Mouse (Mus musculus): Measurements from ENCODE around the gene Cblb. TPM values are rescaled to one million over a fixed set of nuclear protein-coding genes. Genes with fewer than 3 reads are reported as not detected.

Gene Cblb
- 22.8 TPM in 2 replicates for polyA plus RNA-seq (2012; rRNA removed)

- WGBS: under 1% methylated on average over 38 of the region's 38 CpGs
- peak within 1 kb of the TSS; percentile 27 for H3K27ac ChIP-seq (ENCODE audit: control insufficient read depth, insufficient read depth, low read length)
- H3K4me3 ChIP-seq (ENCODE audit: control insufficient read depth, insufficient read depth, low read length): peak within 1 kb of the TSS; percentile 73
- no peaks in the 10 kb centered on the region for H3K27me3 ChIP-seq (ENCODE audit: control insufficient read depth, insufficient read depth, low read length)
- H3K4me1 ChIP-seq (replicated peaks; ENCODE audit: control insufficient read depth, insufficient read depth, low read length): peaks cover 7% of the 10 kb centered on the region
- H3K36me3 ChIP-seq (ENCODE audit: control insufficient read depth, insufficient read depth, low read length): peaks cover 4% of the 10 kb centered on the region; the same call in 1 of the 2 replicates
- TF ChIP-seq CTCF (IDR thresholded peaks at IDR 0.05; ENCODE audit: borderline replicate concordance, control insufficient read depth, extremely low read depth, insufficient read depth, low read length, poor library complexity) (no peak), POLR2A (IDR thresholded peaks at IDR 0.05; ENCODE audit: control insufficient read depth, extremely low read depth, insufficient read depth, low read length, poor library complexity) (peak; percentile 81)
- DNase-seq: peak; percentile 97
These were observed at the start of gene Cblb for GRCm38 (mm10) chr16:52031091-52031689. Cblb (plus strand) TSS chr16:52031225.

GRCm38 (mm10) chr16:51985436-51985835, 45.6 kb upstream of the Cblb start:
- H3K27me3 ChIP-seq (ENCODE audit: control insufficient read depth, insufficient read depth, low read length): no peaks in the 10 kb centered on the region
- no peak overlapping the region for H3K27ac ChIP-seq (ENCODE audit: control insufficient read depth, insufficient read depth, low read length)
- H3K4me3 ChIP-seq (ENCODE audit: control insufficient read depth, insufficient read depth, low read length): no peak overlapping the region
- H3K36me3 ChIP-seq (ENCODE audit: control insufficient read depth, insufficient read depth, low read length): no peaks in the 10 kb centered on the region
- DNase-seq: no peak
- no peaks in the 10 kb centered on the region for H3K4me1 ChIP-seq (replicated peaks; ENCODE audit: control insufficient read depth, insufficient read depth, low read length)
- 95% methylated on average over 8 of the region's 8 CpGs for WGBS
- TF ChIP-seq POLR2A (IDR thresholded peaks at IDR 0.05; ENCODE audit: control insufficient read depth, extremely low read depth, insufficient read depth, low read length, poor library complexity): no peak
- TF ChIP-seq CTCF (IDR thresholded peaks at IDR 0.05; ENCODE audit: borderline replicate concordance, control insufficient read depth, extremely low read depth, insufficient read depth, low read length, poor library complexity): no peak

- Histone ChIP-seq H3K4me1 (replicated peaks; ENCODE audit: control insufficient read depth, insufficient read depth, low read length) (no peaks in the 10 kb centered on the region), H3K27me3 (ENCODE audit: control insufficient read depth, insufficient read depth, low read length) (no peaks in the 10 kb centered on the region), H3K36me3 (ENCODE audit: control insufficient read depth, insufficient read depth, low read length) (no peaks in the 10 kb centered on the region), H3K27ac (ENCODE audit: control insufficient read depth, insufficient read depth, low read length) (no peak overlapping the region), H3K4me3 (ENCODE audit: control insufficient read depth, insufficient read depth, low read length) (no peak overlapping the region)
- no peak for DNase-seq
- 98% methylated on average over 3 of the region's 3 CpGs for WGBS
- no peak for TF ChIP-seq CTCF (IDR thresholded peaks at IDR 0.05; ENCODE audit: borderline replicate concordance, control insufficient read depth, extremely low read depth, insufficient read depth, low read length, poor library complexity)
- no peak for TF ChIP-seq POLR2A (IDR thresholded peaks at IDR 0.05; ENCODE audit: control insufficient read depth, extremely low read depth, insufficient read depth, low read length, poor library complexity)
These were observed 44.8 kb upstream of the Cblb start for GRCm38 (mm10) chr16:51986207-51986606.

- Histone ChIP-seq H3K4me1 (replicated peaks; ENCODE audit: control insufficient read depth, insufficient read depth, low read length) (no peaks in the 10 kb centered on the region), H3K27me3 (ENCODE audit: control insufficient read depth, insufficient read depth, low read length) (no peaks in the 10 kb centered on the region), H3K27ac (ENCODE audit: control insufficient read depth, insufficient read depth, low read length) (no peak overlapping the region), H3K4me3 (ENCODE audit: control insufficient read depth, insufficient read depth, low read length) (no peak overlapping the region), H3K36me3 (ENCODE audit: control insufficient read depth, insufficient read depth, low read length) (no peaks in the 10 kb centered on the region)
- WGBS: 89% methylated on average over 4 of the region's 4 CpGs
- no peak for TF ChIP-seq POLR2A (IDR thresholded peaks at IDR 0.05; ENCODE audit: control insufficient read depth, extremely low read depth, insufficient read depth, low read length, poor library complexity)
- no peak for TF ChIP-seq CTCF (IDR thresholded peaks at IDR 0.05; ENCODE audit: borderline replicate concordance, control insufficient read depth, extremely low read depth, insufficient read depth, low read length, poor library complexity)
- DNase-seq: no peak
These were observed 43.9 kb upstream of the Cblb start for GRCm38 (mm10) chr16:51987085-51987620.

- Histone ChIP-seq H3K27ac (ENCODE audit: control insufficient read depth, insufficient read depth, low read length) (no peak overlapping the region), H3K36me3 (ENCODE audit: control insufficient read depth, insufficient read depth, low read length) (no peaks in the 10 kb centered on the region), H3K4me1 (replicated peaks; ENCODE audit: control insufficient read depth, insufficient read depth, low read length) (no peaks in the 10 kb centered on the region), H3K4me3 (ENCODE audit: control insufficient read depth, insufficient read depth, low read length) (no peak overlapping the region), H3K27me3 (ENCODE audit: control insufficient read depth, insufficient read depth, low read length) (no peaks in the 10 kb centered on the region)
- DNase-seq: no peak
- TF ChIP-seq CTCF (IDR thresholded peaks at IDR 0.05; ENCODE audit: borderline replicate concordance, control insufficient read depth, extremely low read depth, insufficient read depth, low read length, poor library complexity) (no peak), POLR2A (IDR thresholded peaks at IDR 0.05; ENCODE audit: control insufficient read depth, extremely low read depth, insufficient read depth, low read length, poor library complexity) (no peak)
These were observed 43.0 kb upstream of the Cblb start for GRCm38 (mm10) chr16:51988027-51988426.

- Histone ChIP-seq H3K27ac (ENCODE audit: control insufficient read depth, insufficient read depth, low read length) (no peak overlapping the region), H3K4me1 (replicated peaks; ENCODE audit: control insufficient read depth, insufficient read depth, low read length) (no peaks in the 10 kb centered on the region), H3K36me3 (ENCODE audit: control insufficient read depth, insufficient read depth, low read length) (no peaks in the 10 kb centered on the region), H3K4me3 (ENCODE audit: control insufficient read depth, insufficient read depth, low read length) (no peak overlapping the region), H3K27me3 (ENCODE audit: control insufficient read depth, insufficient read depth, low read length) (no peaks in the 10 kb centered on the region)
- TF ChIP-seq CTCF (IDR thresholded peaks at IDR 0.05; ENCODE audit: borderline replicate concordance, control insufficient read depth, extremely low read depth, insufficient read depth, low read length, poor library complexity) (no peak), POLR2A (IDR thresholded peaks at IDR 0.05; ENCODE audit: control insufficient read depth, extremely low read depth, insufficient read depth, low read length, poor library complexity) (no peak)
- WGBS: 30% methylated on average over 3 of the region's 3 CpGs
- DNase-seq: peak; percentile 9
These were observed 41.8 kb upstream of the Cblb start for GRCm38 (mm10) chr16:51989259-51989658.

All from thymus, adult 2 months (tissue).